Mouse (Mus musculus) layer of hippocampus, adult 9-11 months (tissue): ENCODE data around the gene Mgst2.

ENCODE experiments used
- DNase-seq: peaks from one replicate; pipeline ENCODE4 v3.0.0; 2022

The Mgst2 gene

GRCm38 (mm10) chr3:51654303-51655055 lies 5.7 kb upstream of the Mgst2 start:
- no peak for DNase-seq

- DNase-seq: no peak
Measured at GRCm38 (mm10) chr3:51659415-51659814, 745 bp upstream of the Mgst2 start.

GRCm38 (mm10) chr3:51660821-51661276 lies 689 bp downstream of the Mgst2 start:
- DNase-seq: no peak

- no peak for DNase-seq
Measured at GRCm38 (mm10) chr3:51661376-51661775, 1.2 kb downstream of the Mgst2 start.

- DNase-seq: no peak
Measured at GRCm38 (mm10) chr3:51661880-51662550, 1.9 kb downstream of the Mgst2 start.

- peak; percentile 38 for DNase-seq
Measured at GRCm38 (mm10) chr3:51662557-51662956, 2.4 kb downstream of the Mgst2 start.

GRCm38 (mm10) chr3:51668607-51669006 lies 8.4 kb downstream of the Mgst2 start:
- no peak for DNase-seq

- DNase-seq: no peak
Measured at GRCm38 (mm10) chr3:51670414-51671070, 10.4 kb downstream of the Mgst2 start.

- no peak for DNase-seq
Measured at GRCm38 (mm10) chr3:51671071-51671469, 10.9 kb downstream of the Mgst2 start.

- no peak for DNase-seq
Measured at GRCm38 (mm10) chr3:51672631-51673030, 12.5 kb downstream of the Mgst2 start.

- peak; percentile 37 for DNase-seq
Measured at GRCm38 (mm10) chr3:51673408-51674086, 13.4 kb downstream of the Mgst2 start.

GRCm38 (mm10) chr3:51674963-51675362 lies 14.8 kb downstream of the Mgst2 start:
- no peak for DNase-seq

GRCm38 (mm10) chr3:51685539-51685938 lies 25.4 kb downstream of the Mgst2 start:
- DNase-seq: no peak

GRCm38 (mm10) chr3:51686316-51686715 lies 26.2 kb downstream of the Mgst2 start:
- no peak for DNase-seq

- no peak for DNase-seq
Measured at GRCm38 (mm10) chr3:51686791-51687190, 26.6 kb downstream of the Mgst2 start.

- DNase-seq: no peak
Measured at GRCm38 (mm10) chr3:51688725-51689124, 28.6 kb downstream of the Mgst2 start.

GRCm38 (mm10) chr3:51693196-51693595 lies 33.0 kb downstream of the Mgst2 start:
- no peak for DNase-seq

GRCm38 (mm10) chr3:51694576-51694975 lies 34.4 kb downstream of the Mgst2 start:
- DNase-seq: no peak

GRCm38 (mm10) chr3:51695713-51696112 lies 35.6 kb downstream of the Mgst2 start:
- no peak for DNase-seq

GRCm38 (mm10) chr3:51697931-51698330 lies 37.8 kb downstream of the Mgst2 start:
- DNase-seq: no peak

- no peak for DNase-seq
Measured at GRCm38 (mm10) chr3:51700123-51700522, 40.0 kb downstream of the Mgst2 start.

GRCm38 (mm10) chr3:51700731-51701280 lies 40.6 kb downstream of the Mgst2 start:
- DNase-seq: peak; percentile 25

- peak; percentile 67 for DNase-seq
Measured at GRCm38 (mm10) chr3:51701281-51701751, 41.2 kb downstream of the Mgst2 start.
